Mouse (Mus musculus) G1E (cell line): ENCODE results near the gene Lama1. TPM values are rescaled to one million over a fixed set of nuclear protein-coding genes. Genes with fewer than 3 reads are reported as not detected.

Source experiments
- ATAC-seq: 2 replicates; pipeline ENCODE4 v1.8.0; 2016; ENCODE audit warnings: mild to moderate bottlenecking; ENCODE audit not compliant: insufficient number of reproducible peaks, poor library complexity, low FRiP score, severe bottlenecking; ENCODE audit errors: extremely low read depth
- DNase-seq: peaks from one replicate; pipeline ENCODE4 v3.0.0; 2012; ENCODE audit warnings: low spot score
- H3K27me3 ChIP-seq: 2 replicates; pipeline ENCODE4 v1.6.1; 2012; ENCODE audit warnings: mild to moderate bottlenecking, low read length, inconsistent platforms; ENCODE audit not compliant: insufficient read depth
- H3K36me3 ChIP-seq: replicated peaks from 2 replicates; pipeline ENCODE3; 2012; ENCODE audit warnings: mild to moderate bottlenecking, inconsistent platforms
- H3K4me1 ChIP-seq: 2 replicates; pipeline ENCODE4 v1.6.1; 2012; ENCODE audit warnings: low read depth, low read length, inconsistent platforms, mixed read lengths; ENCODE audit not compliant: insufficient read depth
- H3K4me3 ChIP-seq: 2 replicates; pipeline ENCODE4 v1.5.1; 2012; ENCODE audit warnings: low read depth, mild to moderate bottlenecking, inconsistent platforms, low read length, moderate library complexity, mixed read lengths
- H3K9me3 ChIP-seq: replicated peaks from 2 replicates; pipeline ENCODE4 v1.6.1; 2012; ENCODE audit warnings: inconsistent platforms
- CTCF ChIP-seq: IDR thresholded peaks from 2 replicates; pipeline ENCODE4 v1.5.1; 2012; ENCODE audit warnings: low read depth, low read length, inconsistent platforms, mixed read lengths
- GATA1 ChIP-seq: IDR thresholded peaks from 2 replicates; pipeline ENCODE4 v1.6.1; 2012; ENCODE audit warnings: borderline replicate concordance, low read length, inconsistent platforms, mixed read lengths
- GATA2 ChIP-seq: IDR thresholded peaks from 2 replicates; pipeline ENCODE4 v1.6.1; 2012; ENCODE audit warnings: low read depth, low read length, inconsistent platforms, borderline replicate concordance
- POLR2AphosphoS5 ChIP-seq: IDR thresholded peaks from 2 replicates; pipeline ENCODE4 v1.6.1; 2012; ENCODE audit warnings: low read depth, low read length, inconsistent platforms; ENCODE audit not compliant: insufficient replicate concordance
- TAL1 ChIP-seq: conservative IDR thresholded peaks from 2 replicates; pipeline ENCODE4 v1.6.1; 2012; ENCODE audit warnings: low read depth, low read length, inconsistent platforms, mixed read lengths
- polyA plus RNA-seq: library from polyadenylated mRNA; stranded (reverse); fragments of >175 nt; gene quantifications from 2 replicates; pipeline ENCODE4 v1.2.3, GENCODE M21; 2012
- total RNA-seq, 2 experiments: library from RNA; stranded (forward) in 1 of 2; stranded (reverse) in 1 of 2; fragments of 200-1000 nt in 1 of 2; fragments of >200 nt in 1 of 2; fragmentation: Nextera tagmentation in 1 of 2; gene quantifications; 2 replicates each; pipeline ENCODE4 v1.2.3; 2014 to 2017

Lama1 gene
- total and polyA plus RNA-seq, 3 experiments: 0.05 TPM; not detected in 2

DNA sequence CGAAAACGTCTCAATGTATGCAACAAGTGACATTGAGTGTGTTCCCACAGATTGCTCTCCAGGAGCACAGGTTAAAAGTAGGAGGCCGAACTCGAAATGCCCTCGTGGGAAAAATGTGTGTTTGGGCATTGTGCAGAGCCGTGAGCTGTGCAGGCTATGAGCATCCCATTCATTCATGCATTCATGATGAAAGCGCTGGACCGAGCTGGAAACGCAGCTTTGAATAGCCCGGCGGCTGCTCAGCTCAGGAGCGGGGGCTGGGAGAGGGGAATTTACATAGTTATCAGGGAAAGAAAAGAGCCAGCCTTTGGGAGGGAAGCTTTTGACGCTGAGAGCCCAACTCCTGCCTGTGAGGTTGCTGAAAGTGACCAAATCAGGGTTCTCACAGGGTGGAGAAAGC, 1.2 kb downstream of the Lama1 start:
- Histone ChIP-seq H3K4me1 (no peaks in the 10 kb centered on the region), H3K36me3 (no peaks in the 10 kb centered on the region), H3K4me3 (no peak overlapping the region), H3K9me3 (peaks cover 57% of the 10 kb centered on the region), H3K27me3 (no peaks in the 10 kb centered on the region)
- ATAC-seq (no peak), DNase-seq (no peak)
- TF ChIP-seq POLR2AphosphoS5: no peak
- no peak for TF ChIP-seq TAL1
- no peak for TF ChIP-seq GATA2
- no peak for TF ChIP-seq CTCF
- TF ChIP-seq GATA1: no peak

DNA sequence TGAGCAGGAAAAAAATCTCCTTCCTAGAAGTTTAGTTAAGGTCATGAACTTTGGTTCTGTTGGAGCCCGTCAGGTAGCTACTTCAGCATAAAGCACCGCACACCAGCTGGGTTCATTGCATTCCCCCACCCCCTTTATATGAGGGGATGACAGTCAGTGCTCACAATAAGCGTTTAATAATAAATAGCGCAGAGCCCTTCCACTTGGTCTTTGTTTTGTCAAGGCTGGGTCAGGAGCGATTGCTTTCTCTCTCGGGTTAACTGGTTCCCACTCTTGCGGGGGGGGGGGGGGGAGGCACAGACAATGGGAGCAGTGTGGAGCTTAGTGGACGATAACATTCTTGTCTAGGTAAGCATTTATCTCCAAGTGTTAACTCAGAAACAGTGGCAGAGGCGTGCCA, 4.7 kb downstream of the Lama1 start:
- no peak for TF ChIP-seq TAL1
- TF ChIP-seq GATA2: no peak
- TF ChIP-seq GATA1: no peak
- TF ChIP-seq CTCF: no peak
- no peak for TF ChIP-seq POLR2AphosphoS5
- ATAC-seq: no peak

DNA sequence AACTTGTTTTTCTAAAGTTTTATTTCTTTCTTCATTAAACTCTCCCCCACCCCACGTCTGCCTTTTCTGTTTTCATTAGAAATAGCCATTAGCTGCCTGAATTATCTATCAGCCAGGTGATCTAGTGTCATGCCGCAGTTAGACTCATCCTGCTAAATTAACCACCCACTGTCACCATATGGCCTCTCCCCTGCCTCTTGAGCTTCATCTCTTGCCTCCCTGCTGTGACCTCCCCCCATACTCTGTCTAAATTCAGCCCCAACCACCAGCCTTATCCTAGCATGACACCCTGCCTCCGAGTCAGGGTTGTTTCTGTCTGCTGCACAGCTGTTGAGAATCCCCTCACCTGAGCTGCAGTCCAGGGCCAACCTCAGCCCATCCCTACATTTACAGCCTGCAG, 5.9 kb downstream of the Lama1 start:
- no peaks in the 10 kb centered on the region for H3K27me3 ChIP-seq
- TF ChIP-seq TAL1 (no peak), GATA2 (no peak), POLR2AphosphoS5 (no peak), GATA1 (no peak), CTCF (no peak)
- H3K9me3 ChIP-seq: peaks cover 54% of the 10 kb centered on the region
- no peak overlapping the region for H3K4me3 ChIP-seq
- ATAC-seq (no peak), DNase-seq (no peak)
- H3K36me3 ChIP-seq: no peaks in the 10 kb centered on the region
- no peaks in the 10 kb centered on the region for H3K4me1 ChIP-seq

More for the DNA sequence above, 4.7 kb downstream of the Lama1 start:
- DNase-seq: no peak
- no peaks in the 10 kb centered on the region for H3K27me3 ChIP-seq
- H3K4me3 ChIP-seq: no peak overlapping the region
- peaks cover 63% of the 10 kb centered on the region for H3K9me3 ChIP-seq
- no peaks in the 10 kb centered on the region for H3K4me1 ChIP-seq
- H3K36me3 ChIP-seq: no peaks in the 10 kb centered on the region

DNA sequence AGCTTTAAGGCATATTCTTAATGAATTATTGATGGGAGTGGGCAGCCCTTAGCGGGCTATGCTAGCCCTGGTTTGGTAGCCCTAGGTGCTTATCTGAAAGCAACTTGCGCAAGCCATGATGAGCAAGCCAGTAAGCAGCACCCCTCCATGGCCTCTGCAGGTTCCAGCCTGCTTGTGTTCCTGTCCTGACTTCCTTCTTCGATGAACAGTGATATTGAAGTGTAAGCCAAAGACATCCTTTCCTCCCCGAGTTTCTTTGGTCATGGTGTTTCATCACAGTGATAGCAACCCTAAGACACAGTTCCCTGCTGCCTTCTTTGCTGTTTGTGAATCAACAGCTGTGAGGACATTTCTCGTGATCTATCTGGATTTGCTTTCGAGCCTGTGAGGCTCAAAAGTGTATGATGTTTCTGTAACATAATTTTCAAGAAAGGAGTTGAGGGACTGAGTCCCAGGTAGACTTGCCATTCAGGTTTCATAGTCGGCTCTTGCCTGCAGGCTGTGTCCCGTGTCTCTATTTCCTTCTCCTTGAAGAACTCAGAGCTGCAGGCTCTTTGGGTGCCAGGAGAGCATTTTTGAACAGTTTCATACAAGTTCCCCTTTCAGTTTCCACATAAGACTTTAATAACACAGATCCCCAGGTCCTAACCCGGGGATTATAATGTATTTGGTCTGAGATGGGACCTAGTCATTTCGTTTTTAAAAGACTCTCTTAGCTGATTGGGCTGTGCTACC, 8.1 kb downstream of the Lama1 start:
- H3K4me1 ChIP-seq: no peaks in the 10 kb centered on the region
- ATAC-seq (no peak), DNase-seq (no peak)
- H3K9me3 ChIP-seq: peaks cover 60% of the 10 kb centered on the region
- no peak for TF ChIP-seq GATA1
- no peak for TF ChIP-seq TAL1
- no peak for TF ChIP-seq CTCF
- no peak for TF ChIP-seq GATA2
- TF ChIP-seq POLR2AphosphoS5: no peak
- no peaks in the 10 kb centered on the region for H3K36me3 ChIP-seq
- no peaks in the 10 kb centered on the region for H3K27me3 ChIP-seq
- H3K4me3 ChIP-seq: no peak overlapping the region

DNA sequence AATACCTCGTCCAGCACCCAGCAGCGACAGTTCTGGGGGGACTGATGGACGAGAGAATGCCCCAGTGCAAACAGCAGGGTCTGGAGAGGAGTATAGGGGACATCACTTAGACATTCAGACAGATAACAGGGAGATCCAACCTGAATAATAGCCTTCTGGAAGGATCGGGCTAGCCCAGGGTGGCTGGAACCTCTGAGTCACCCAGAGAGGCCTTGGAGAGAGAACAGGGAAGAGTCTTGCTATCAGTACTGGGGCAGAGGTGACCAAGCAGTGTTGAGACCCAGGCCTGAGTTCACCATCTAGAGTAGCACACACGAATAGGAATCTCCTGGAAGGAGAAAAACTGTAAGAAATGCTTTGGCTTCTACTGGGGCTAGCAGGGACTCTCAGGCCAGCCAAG, 9.3 kb downstream of the Lama1 start:
- H3K9me3 ChIP-seq: peaks cover 57% of the 10 kb centered on the region

DNA sequence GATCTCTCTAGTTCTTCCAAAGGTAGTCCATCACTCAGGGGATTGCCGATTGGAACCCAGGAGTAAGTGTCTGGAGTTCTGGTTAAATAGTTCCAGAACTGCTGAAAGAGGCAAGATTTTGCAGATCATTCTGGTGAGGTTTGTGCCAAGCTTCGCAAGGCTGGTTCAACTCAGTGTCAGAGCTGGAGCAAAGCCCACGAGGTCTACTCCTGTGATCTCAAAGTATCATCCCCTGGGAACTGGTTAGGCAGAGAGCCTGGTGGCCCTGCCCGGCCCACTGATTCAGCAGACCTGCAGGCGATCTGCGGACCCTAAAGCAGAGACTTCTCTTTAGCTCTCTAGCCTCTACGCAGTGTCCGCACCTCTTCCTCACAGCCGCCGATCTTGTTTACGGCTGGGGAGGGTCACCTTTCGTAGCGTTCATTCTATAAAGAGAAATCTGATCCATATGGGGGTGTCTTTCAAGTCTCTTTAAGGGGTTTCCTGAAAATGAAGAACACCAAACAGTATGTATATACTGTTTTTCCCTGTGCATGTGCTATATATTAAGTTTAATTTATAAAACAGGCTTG, 10.8 kb downstream of the Lama1 start:
- no peaks in the 10 kb centered on the region for H3K4me1 ChIP-seq
- ATAC-seq: no peak
- H3K4me3 ChIP-seq: no peak overlapping the region
- no peak for DNase-seq
- H3K9me3 ChIP-seq: peaks cover 66% of the 10 kb centered on the region
- H3K27me3 ChIP-seq: no peaks in the 10 kb centered on the region
- no peaks in the 10 kb centered on the region for H3K36me3 ChIP-seq
- TF ChIP-seq POLR2AphosphoS5 (no peak), CTCF (no peak), TAL1 (no peak), GATA1 (no peak), GATA2 (no peak)

More for the DNA sequence above, 9.3 kb downstream of the Lama1 start:
- no peak for ATAC-seq
- Histone ChIP-seq H3K4me3 (no peak overlapping the region), H3K36me3 (no peaks in the 10 kb centered on the region), H3K4me1 (no peaks in the 10 kb centered on the region), H3K27me3 (no peaks in the 10 kb centered on the region)
- TF ChIP-seq GATA2: no peak
- no peak for TF ChIP-seq TAL1
- no peak for TF ChIP-seq POLR2AphosphoS5
- no peak for TF ChIP-seq GATA1
- TF ChIP-seq CTCF: no peak
- DNase-seq: no peak
